Mouse (Mus musculus): ENCODE measurements around the gene Gsn.
A peak's percentile ranks its signal among the peaks of the same experiment; 100 is the strongest.

Gsn gene

DNA sequence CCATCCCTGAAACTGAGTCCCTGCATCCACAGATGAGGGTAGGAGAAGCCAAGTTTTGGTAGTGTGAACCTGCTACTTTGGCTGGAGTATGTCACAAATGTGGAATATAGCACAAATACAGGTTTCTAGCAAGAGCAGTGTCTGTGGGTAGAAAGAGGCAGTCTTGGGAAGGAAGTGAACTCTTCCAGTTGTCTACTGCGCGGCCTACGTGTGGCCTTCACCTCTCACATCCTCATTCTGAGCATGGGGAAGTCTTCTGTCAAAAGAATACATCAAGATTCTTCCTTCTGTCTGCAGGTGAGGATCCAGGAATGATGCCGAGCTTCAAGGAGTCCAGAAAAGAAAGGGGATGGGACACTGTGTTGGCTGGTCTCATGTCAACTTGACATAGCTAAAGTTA is 2.4 kb upstream of the Gsn start:
- no peak for DNase-seq (ENCODE audit: low read depth, low spot score)

DNA sequence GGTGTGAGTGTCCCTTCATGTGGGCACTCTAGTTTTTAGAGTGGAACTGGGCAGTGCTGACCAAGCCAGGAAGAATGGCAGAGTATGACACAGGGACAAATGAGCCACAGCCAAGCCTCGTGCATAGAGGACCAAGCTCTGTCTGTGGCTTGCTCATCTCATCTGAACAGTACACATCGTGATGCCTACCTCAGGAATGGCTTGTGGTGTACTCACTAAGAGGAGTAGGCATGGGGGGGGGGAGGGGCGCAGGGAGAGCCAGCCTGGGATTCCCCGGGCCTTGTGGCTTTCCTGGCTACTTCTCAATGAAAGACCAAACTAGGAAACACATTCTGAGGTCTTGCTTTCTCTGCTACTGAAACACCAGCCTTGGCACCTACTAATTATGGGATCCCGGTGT is 1.2 kb upstream of the Gsn start:
- no peak for DNase-seq (ENCODE audit: low read depth, low spot score)

DNA sequence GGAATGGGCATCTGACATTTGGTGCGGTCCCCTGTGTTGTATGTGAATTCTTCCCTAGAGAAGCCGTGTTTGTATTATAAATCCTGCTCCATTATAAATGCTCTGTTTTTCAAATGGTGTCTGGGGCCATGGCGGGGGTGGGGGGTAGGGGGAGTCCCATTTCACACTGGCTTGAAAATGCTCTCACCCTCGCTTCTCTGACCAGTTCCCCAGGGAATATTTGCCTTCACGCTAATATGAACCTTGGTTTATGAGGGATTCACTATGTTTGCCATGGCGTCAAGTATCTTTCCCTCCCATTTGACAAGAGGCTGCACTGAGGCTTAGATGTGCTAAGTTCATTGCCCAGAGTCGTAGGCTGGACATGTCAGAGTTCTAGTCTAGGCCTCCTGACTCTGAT is 718 bp upstream of the Gsn start:
- DNase-seq (ENCODE audit: low read depth, low spot score), result no peak

DNA sequence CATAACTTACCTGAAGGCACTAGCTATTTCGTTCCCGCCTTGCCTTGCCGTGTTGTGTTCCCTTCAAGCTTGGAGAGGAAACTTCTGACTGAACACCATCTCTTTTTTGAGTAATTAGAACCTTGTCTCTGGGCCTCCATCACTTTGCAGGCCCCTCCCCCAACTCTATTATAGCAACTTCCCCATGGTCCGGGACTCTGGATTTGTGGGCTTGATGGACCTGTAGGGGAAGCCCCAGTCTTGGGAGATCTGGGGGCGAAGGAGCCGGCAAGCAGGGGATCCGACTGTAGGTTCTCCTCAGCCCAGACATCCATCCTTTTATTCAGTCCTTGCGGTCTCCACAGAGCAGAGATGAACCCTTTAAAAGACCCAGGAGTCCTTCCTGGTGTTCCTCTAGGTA is 752 bp downstream of the Gsn start:
- no peak for DNase-seq (ENCODE audit: low read depth, low spot score)

DNA sequence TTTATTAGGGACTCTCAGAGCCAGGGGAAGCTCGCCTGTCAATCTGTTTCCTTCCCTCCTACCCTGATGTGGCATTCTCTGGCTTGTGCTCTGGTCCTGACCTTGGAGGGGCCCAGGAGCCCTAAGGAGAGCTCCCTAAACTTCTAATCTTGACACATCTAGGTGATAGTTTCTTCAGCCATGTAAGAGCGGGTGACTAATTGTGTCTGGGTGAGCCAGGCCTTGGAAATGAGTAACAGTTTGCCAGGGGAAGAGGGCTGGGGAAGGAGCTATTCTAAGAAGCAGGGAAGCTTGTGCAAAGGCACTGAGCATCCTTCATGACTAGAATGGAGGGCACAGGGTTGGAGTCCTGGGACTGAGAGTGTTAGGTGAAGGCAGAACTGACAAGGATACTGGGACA is 1.7 kb downstream of the Gsn start:
- no peak for DNase-seq (ENCODE audit: low read depth, low spot score)

DNA sequence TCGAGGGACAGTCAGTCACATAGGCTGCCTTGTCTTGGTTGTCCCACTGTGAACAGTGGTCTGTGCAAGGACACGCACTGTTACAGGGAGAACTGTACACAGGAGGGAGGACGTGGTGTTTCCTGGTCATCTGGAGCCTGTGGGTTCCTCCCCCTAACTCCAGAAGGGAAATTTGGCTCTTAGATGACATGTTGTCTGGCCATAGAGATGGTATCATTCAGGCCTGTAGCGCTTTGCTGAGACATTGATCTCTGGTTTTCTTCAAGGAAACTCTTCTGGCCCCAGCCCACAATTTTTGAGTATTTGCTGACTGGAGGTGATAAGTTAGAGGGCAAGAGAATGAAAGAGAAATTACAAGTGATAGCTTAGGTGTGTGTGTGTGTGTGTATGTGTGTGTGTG is 2.4 kb downstream of the Gsn start:
- no peak for DNase-seq (ENCODE audit: low read depth, low spot score)

DNA sequence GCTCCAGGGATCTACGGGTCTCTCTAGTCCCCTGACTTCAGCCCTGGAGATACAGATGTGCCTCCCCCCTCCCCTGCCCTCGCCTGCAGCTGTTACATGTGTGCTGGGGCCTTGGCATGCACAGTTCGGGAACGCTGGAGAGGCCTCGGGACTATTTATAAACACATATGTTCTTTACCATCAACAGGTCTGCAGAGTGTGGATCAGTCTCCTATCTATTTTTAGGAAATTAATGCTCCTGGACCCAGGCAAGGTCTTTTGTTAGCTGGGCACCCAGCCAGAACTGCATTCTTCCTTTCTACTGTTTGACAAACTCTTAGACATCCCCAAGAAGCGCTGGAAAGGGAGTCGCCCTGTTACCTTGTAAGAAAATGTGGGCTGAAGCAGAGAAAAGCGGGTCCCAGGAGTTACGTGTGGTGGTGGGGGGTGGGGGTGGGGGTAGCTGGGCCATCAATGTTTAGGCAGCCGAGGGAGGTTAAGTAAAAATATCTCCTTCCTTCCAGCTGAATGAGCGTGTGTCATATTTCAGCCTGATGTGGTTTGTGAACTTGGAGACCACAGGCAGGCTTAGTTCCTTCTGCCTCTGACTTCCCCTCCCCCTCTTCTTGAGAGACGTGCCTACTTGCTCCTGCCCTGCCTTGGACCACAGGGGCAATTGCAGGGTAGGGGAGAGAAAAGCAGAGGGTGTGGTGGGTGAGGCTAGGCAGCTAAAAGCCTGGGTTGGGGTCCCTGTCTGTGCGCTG is 3.3 kb downstream of the Gsn start:
- no peak for DNase-seq (ENCODE audit: low read depth, low spot score)

DNA sequence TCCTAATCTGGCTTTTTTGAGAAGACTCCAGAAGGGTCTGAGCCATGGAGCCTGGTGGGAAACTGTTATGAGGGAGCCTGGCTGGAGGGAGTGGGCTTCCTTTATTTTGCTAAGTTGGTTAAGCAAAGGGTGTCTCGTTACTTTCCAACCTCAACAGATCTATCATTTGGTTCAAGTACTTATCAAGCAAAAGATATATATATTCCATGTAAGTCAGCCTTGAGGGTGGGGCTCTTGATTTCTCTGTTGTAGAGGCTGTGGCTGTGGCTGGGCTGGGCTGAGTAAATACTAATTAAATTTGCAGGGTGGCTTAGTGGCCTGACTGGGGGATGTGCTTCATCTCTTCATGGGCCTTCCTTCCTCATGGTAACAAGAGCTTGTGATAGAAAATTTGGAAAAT is 4.1 kb downstream of the Gsn start:
- DNase-seq (ENCODE audit: low read depth, low spot score), result no peak

DNA sequence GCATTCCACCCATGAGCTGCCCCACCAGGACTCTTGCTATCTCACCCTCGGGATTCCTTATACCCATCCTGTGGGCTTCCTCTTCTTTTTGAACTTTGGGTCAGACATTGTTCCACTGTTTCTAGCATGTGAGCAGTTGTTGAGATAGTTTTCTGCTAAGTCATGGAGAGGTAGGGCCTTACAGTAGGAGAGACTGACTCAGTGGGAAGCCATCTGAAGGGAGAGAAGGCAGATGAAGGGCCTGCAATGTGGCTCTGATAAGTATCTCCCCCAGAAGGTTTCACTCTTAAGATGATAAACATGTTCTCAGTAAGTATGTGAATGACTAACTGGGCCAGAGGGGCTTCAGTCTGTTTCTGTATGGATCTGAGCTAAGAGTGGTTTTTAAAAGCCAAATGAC is 7.9 kb downstream of the Gsn start:
- DNase-seq (ENCODE audit: low read depth, low spot score), result no peak

DNA sequence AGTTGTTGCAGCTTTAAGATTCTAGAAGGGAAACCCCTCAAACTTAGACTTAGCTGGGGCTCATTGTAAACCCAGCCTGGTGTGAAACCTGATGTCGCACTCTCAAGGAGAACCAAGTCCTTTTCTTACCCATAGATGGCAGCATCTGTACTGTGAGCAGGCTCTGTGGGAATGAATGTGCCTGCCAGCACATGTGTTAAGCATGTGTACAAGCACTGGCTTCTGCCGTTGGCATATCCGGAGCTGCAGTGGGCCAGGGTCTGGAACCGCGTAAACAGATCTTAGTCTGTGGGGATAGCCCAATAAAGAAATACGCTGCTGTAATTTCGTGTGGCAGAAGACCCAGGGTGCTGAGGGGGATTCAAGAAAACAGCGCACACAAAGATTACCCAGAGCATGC is 9.1 kb downstream of the Gsn start:
- peak; percentile 73 for DNase-seq (ENCODE audit: low read depth, low spot score)

DNA sequence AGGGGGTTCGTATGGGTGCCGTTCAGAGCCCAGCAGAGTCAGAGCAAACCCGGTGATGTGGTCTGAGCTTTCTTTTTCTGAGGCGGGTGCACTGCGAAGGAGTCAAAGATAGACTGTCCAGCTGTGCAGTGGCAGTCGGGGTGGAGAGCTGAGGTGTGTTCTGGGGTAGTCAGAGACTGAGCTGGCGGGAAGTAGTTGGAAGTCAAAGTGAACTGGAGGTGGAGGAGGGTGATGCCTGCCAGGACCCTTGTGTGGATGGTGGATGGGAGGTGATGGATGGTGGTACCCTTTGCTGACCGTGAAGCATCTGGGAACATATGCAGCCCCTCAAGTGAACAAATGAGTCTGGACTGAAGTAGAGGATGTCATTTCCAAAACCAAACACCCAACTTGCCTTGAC is 9.6 kb downstream of the Gsn start:
- no peak for DNase-seq (ENCODE audit: low read depth, low spot score)

DNA sequence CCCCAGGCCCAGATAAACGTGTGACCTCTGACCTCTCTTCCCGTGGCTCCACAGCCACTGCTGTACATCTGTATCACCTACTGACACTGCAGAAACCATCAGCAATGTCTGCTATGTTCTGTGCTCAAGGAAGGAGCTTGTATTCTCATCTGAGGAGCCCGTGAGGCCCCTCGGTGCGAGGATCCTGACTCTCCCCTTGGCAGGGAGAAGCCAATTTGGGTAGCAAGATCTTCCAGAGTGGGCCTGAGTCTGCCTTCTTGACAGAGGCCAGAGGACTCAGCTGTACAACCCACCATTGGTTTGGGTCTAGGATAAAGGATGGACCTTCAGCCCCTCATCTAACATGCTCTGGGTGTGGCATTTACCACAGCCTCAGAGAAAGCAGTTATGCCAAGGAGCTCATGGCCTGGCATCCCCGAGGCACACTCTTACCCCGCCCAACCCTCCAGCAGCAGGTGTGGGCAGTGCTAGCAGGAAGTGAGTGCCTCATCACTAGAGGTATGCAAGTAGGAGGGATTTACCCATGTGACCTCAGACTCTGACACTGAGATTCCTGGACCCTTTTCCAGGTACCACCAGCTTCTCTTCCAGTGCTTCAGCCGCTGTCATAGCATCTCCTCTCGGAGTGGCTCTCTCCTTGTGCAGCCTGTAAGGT is 10.2 kb downstream of the Gsn start:
- no peak for DNase-seq (ENCODE audit: low read depth, low spot score)

DNA sequence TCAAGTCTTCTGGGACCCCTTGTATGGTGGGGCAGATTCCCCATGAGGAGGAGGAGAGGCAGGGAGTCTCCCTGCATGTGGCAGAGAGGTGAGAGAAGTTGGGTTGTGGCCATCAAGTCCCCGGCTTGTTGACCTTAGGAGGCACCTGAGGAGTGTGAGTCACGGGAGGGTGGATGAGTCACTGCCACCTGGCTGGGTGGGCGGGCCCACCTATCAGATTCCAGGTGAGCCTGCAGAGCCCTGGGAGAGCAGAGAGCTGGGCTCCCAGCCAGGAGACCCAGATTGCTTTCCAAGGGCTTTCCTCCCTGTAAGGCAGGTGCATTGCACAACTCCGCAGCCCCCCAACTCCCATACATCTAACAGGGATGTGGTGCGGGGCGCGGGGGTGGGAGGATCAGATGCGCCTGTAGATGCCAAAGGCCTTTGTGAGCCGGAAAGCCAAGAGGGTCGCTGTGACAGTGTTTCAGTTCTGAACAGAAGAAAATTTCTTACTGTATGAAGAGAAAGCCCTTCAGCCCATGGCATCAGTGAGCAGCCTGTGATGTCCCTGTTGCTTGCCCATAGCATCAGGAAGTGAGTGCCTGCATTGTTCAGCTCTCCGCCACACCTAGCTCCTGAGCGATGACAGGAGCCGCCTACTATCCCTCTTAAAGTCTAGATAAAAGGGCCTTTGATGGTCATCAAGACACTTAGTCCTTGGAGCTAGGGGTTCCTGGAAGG is 11.1 kb downstream of the Gsn start:
- DNase-seq (ENCODE audit: low read depth, low spot score), result no peak

DNA sequence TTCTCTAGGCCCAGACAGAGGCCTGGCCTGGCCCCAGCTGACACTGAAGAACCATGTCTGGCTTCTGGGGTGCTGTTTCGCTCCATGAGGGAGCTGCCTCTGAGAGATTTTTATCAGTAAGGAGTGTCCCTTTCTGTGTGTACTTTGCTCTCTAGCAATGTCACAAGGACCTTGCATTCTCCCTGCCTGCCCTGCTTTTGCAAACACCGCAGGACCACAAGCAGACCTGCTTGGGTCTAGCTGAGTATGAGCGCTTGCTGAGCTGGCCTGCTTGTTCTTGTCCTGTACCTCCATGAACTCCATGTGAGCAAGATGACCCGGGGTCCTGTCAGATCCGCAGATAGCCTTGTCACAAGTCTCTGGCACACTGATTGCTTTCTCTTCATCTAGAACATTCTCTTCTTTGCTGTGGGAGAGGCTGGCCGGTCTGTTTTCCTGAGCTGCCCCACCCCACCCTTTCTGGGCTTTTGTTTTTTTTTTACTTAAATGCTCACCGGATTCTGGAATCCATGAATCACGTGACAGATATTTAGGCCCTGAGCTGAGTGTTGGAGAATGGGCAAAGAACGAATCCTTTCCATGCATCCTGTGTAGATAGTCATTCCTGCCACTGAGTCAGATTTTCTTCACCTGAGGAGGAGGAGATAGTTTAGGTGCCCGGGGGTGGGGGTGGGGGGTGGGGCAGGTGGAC is 11.8 kb downstream of the Gsn start:
- DNase-seq (ENCODE audit: low read depth, low spot score), result no peak

DNA sequence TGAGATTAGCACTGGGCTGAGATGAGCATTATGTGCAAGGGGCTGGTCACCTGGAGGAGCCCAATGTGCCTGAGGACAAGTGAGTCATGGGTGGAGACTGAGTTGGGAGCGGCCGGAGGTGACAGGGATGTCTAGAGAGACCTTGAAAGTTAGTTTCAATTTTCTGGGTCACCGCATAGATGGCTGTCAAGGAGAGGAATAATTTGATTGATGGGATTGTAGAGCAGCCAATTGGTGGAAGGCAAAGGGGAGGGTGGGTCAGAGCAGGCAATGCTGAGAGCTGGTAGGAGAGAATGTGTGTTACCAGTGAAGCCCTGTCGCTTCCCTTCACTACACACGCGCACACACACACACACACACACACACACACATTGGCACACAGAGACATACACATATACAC is 13.0 kb downstream of the Gsn start:
- DNase-seq (ENCODE audit: low read depth, low spot score), result no peak

DNA sequence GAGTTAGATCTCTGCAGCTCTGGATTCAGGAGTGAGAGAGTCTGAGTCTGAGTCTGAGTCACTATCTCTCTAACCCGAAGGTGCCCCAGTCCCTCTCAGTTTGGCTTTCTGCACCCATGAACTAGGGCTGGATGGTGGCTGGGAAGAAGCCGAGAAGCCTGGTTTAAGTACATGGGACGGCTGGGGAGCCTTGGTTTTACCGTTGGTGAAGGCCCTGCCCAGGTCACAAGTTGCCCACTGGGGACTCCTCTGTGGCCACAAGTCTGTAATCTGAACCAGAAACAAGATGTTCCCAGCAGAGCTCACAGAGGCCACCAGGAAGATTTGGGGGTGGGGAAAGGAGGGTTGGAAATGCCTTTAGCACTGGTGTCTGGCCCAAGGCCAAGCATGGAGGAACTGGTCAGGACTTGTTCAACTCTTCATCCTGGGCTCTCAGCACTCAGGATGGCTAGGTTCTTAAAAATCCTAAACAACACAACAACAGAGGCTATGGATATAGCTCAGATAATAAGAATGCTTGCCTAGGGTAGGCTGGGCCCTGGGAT is 13.6 kb downstream of the Gsn start:
- no peak for DNase-seq (ENCODE audit: low read depth, low spot score)

DNA sequence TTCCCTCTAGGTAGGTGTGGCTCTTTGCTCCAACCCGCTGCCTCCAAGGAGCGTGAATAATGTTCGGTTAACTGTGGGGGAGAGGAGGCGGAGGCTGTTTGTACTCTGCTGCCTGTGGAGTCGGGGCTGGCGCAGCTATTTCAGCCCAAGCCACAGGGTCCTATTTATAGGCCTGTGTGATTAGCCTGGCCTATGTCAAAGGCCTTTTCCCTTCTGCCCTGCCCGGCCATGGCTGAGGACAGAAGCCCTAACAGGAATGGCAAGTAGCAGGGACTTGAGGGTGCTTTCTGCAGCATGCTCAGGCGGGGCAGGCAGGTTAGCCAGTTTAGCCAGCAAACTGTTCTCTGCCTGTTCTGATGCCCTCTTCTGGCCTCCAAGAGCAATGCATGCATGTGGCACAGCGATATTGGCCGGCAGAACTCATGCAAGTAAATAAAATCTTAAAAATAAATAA is 14.4 kb downstream of the Gsn start:
- DNase-seq (ENCODE audit: low read depth, low spot score), result peak; percentile 74

DNA sequence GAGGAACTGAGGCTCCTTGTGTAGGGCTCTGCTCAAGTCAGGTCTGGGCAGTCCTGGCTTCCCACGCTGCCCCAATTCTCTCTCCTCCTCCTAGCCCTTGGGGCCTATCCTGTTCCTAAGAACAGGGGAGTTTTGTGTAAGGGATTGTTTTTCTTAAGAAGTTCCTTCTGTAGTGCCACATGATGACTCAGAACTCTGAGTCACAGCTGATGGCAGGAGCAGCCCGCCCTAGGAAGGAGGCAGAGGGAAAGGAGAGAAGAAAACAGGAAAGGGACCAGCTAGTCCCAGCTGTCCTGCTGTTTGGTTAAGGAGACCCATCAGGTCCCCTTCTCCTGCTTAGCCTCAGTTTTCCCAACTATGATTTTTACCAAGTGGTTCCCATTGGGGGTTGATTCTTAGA is 15.6 kb downstream of the Gsn start:
- DNase-seq (ENCODE audit: low read depth, low spot score), result no peak

DNA sequence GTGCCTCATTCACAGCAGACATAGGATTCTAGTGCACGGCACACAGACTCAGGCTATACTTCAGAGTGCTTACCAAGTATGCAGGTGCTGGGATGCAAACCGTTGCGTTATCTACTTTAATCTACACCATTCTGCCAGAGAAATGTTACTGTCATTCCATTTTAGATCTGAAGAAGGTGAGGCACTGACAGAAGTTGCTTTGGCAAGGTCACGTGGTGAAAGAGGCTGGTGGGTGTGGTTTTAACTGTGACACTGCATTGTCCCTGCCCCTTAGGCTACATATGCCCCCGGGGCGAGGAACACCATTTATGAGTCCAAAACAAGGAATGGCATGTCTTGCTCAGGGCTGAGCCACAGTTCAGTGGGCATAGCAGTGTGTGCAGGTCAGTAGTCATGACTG is 16.7 kb downstream of the Gsn start:
- no peak for DNase-seq (ENCODE audit: low read depth, low spot score)

DNA sequence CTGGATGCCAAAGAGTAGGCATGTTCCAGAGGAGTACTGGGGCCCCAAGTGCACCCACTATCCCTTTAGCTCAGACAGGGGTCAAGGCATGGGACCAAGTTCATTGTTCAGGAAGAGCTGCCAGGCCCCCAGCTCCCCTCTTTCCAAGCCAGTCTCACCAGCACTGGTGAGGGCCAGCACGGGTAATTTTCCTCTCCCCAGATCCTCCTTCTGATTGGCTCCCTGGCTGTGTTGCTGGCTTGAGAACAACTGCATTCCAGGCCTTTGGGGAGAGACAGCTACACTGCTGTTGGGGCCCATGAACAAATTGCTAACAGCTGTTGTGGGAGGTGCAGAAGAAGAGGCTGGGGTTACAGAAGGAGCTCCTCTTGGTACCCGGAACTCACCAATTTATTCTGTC is 17.4 kb downstream of the Gsn start:
- DNase-seq (ENCODE audit: low read depth, low spot score), result no peak

DNA sequence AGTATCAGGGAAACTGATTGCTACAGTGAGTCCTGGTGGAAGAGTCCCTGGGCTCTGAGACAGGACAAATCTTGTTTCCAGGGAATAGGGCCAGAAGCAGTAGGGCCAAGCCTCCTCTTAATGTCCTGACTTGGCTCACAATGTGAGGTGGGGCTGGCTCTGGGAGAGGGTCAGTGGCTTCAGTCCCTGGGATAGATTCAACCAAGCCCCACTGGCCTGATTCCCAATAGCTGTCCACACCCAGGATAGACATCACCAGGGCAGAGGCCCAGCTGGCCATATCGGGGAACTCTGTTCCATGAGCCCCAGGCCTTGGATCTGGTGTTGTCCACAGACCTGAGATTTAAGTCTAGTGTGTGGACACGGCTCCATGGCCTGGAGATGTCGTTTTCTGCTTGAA is 21.5 kb downstream of the Gsn start:
- DNase-seq (ENCODE audit: low read depth, low spot score), result no peak
